Mouse (Mus musculus): ENCODE results near the gene Trpm6. TPM values are rescaled to one million over a fixed set of nuclear protein-coding genes. Genes with fewer than 3 reads are reported as not detected.

Trpm6 gene
- 0.51 TPM for polyA plus RNA-seq (2017; shearing (Covaris generic))

DNA sequence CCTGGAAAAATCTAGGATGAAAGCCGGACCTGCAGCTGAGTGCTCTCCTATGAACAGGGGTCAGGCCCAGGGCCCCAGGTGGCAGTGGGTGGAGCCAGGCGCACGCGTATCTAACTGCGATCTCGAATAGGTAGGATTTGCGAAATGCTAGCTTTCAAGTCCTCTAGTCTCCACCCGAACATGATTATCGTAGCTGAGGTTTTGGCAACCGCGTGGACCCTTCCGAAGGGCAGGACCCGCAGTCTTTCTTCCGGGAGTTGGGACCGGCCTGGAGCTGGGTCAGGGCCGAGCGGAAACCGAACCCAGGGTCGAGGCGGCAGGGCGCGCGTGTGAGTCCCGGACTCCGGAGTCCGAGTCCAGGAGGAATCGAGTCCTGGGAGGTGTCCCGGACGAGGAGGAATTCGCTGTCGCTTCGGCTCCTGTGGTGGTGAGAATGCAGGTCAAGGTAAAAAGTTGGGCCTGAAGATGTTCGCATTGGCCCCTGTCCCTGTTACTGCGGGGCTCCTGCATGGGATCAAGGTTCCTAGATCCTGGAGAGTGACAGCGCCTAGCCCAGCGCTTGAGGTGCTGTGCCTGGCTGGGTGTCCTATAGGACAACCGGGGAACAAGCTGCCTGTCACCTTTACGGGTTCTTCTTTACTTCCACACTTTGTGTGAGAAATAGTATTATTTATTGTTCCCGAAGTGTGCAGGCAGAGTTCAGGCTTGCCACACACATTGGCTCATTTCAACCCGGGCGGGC is at the start of gene Trpm6:
Gene Trpm6, plus strand, starts transcription at position 386 of the 742 bp plus-strand sequence.

DNA sequence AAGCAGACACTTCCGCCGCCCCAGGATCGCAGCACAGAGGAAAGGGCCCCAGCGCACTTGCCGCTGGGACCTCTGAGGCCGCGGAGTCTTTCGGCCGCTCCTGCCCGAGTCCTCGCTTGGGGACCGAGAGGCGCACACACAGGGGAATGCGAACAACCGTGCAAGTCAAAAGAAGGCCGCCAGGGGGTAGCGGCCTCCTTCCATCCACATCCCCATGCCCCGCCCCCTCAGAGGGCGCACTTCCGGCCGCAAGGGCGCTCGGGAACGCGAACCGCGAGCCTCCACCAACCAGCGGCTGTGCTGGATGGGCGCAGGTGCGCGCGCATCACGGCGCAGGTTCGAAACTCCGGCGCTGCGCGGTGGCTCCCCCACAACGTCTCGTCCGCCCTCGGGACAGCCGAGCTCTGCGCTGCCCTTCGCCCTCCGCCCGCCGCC is 36.9 kb upstream of the Trpm6 start, which contains the start of gene D030056L22Rik:
Gene D030056L22Rik, plus strand, starts transcription at position 328 of the 435 bp plus-strand sequence.

Other genes starting within 250 kb of the Trpm6 start
- gene Ostf1, start 118.2 kb upstream of the Trpm6 start, polyA plus RNA-seq (2017; shearing (Covaris generic)): 108 TPM
- 11.2 TPM for gene Nmrk1, start 118.0 kb upstream of the Trpm6 start, polyA plus RNA-seq (2017; shearing (Covaris generic))
- gene Carnmt1, start 79.2 kb upstream of the Trpm6 start, polyA plus RNA-seq (2017; shearing (Covaris generic)): 1.7 TPM
- 4.9 TPM for gene D030056L22Rik, start 36.8 kb upstream of the Trpm6 start, polyA plus RNA-seq (2017; shearing (Covaris generic))